Mouse (Mus musculus) erythroblast, embryonic 14.5 days (primary cell): ENCODE results near the gene Uba3. TPM values are rescaled to one million over a fixed set of nuclear protein-coding genes. Genes with fewer than 3 reads are reported as not detected.

Experiments used
- H3K27me3 ChIP-seq: 2 replicates; pipeline ENCODE4 v1.6.1; 2012; ENCODE audit warnings: inconsistent platforms; ENCODE audit not compliant: control insufficient read depth
- H3K36me3 ChIP-seq: 2 replicates; pipeline ENCODE4 v1.6.1; 2012; ENCODE audit warnings: mild to moderate bottlenecking, inconsistent platforms; ENCODE audit not compliant: control insufficient read depth
- H3K4me1 ChIP-seq: 2 replicates; pipeline ENCODE4 v1.6.1; 2012; ENCODE audit warnings: inconsistent platforms; ENCODE audit not compliant: control insufficient read depth
- H3K4me3 ChIP-seq: replicated peaks from 2 replicates; pipeline ENCODE3; 2012; ENCODE audit warnings: moderate library complexity, mild to moderate bottlenecking, inconsistent platforms
- H3K9me3 ChIP-seq: 2 replicates; pipeline ENCODE4 v1.6.1; 2012; ENCODE audit warnings: low read length, inconsistent platforms, mixed read lengths; ENCODE audit not compliant: control insufficient read depth
- GATA1 ChIP-seq: IDR thresholded peaks from 2 replicates; pipeline ENCODE4 v1.6.1; 2012; ENCODE audit warnings: low read length, inconsistent platforms, mixed read lengths
- TAL1 ChIP-seq: IDR thresholded peaks from 3 replicates; pipeline ENCODE4 v1.6.1; 2012; ENCODE audit warnings: low read length, inconsistent platforms, mixed read lengths
- polyA plus RNA-seq: library from polyadenylated mRNA; stranded (reverse); fragments of >175 nt; gene quantifications from 2 replicates; pipeline ENCODE4 v1.2.3, GENCODE M21; 2012

Uba3 gene
- polyA plus RNA-seq, 1 experiment: 0.89 TPM

GRCm38 (mm10) chr6:97220672-97221071, 15.2 kb upstream of the Uba3 start:
- no peak for TF ChIP-seq GATA1
- TF ChIP-seq TAL1: no peak
- Histone ChIP-seq H3K36me3 (peaks cover 37% of the 10 kb centered on the region), H3K4me3 (no peak overlapping the region), H3K9me3 (no peaks in the 10 kb centered on the region), H3K27me3 (no peaks in the 10 kb centered on the region), H3K4me1 (peaks cover 40% of the 10 kb centered on the region)

GRCm38 (mm10) chr6:97216154-97216821, 10.8 kb upstream of the Uba3 start:
- no peaks in the 10 kb centered on the region for H3K9me3 ChIP-seq
- no peaks in the 10 kb centered on the region for H3K27me3 ChIP-seq
- H3K4me1 ChIP-seq: peaks cover 52% of the 10 kb centered on the region
- peaks cover 42% of the 10 kb centered on the region for H3K36me3 ChIP-seq
- H3K4me3 ChIP-seq: no peak overlapping the region
- TF ChIP-seq GATA1 (no peak), TAL1 (no peak)

GRCm38 (mm10) chr6:97211981-97212380, 6.5 kb upstream of the Uba3 start:
- H3K9me3 ChIP-seq: no peaks in the 10 kb centered on the region
- peaks cover 28% of the 10 kb centered on the region for H3K36me3 ChIP-seq
- peaks cover 75% of the 10 kb centered on the region for H3K4me1 ChIP-seq
- peak overlapping the region; percentile 87 for H3K4me3 ChIP-seq
- TF ChIP-seq TAL1 (no peak), GATA1 (no peak)
- no peaks in the 10 kb centered on the region for H3K27me3 ChIP-seq

GRCm38 (mm10) chr6:97210962-97211601, 5.6 kb upstream of the Uba3 start:
- peaks cover 82% of the 10 kb centered on the region for H3K4me1 ChIP-seq
- H3K4me3 ChIP-seq: peak overlapping the region; percentile 87
- H3K27me3 ChIP-seq: no peaks in the 10 kb centered on the region
- TF ChIP-seq TAL1 (no peak), GATA1 (no peak)
- H3K9me3 ChIP-seq: no peaks in the 10 kb centered on the region
- H3K36me3 ChIP-seq: peaks cover 27% of the 10 kb centered on the region

- Histone ChIP-seq H3K36me3 (peaks cover 20% of the 10 kb centered on the region), H3K4me1 (peaks cover 80% of the 10 kb centered on the region), H3K9me3 (no peaks in the 10 kb centered on the region), H3K4me3 (peak within 1 kb of the TSS; percentile 87), H3K27me3 (no peaks in the 10 kb centered on the region)
- TF ChIP-seq TAL1: no peak
- TF ChIP-seq GATA1: no peak
Measured at GRCm38 (mm10) chr6:97210191-97210961, 4.9 kb upstream of the Uba3 start, which contains the start of gene Arl6ip5. Arl6ip5 (plus strand) TSS chr6:97210689.

GRCm38 (mm10) chr6:97209751-97210150, 4.3 kb upstream of the Uba3 start:
- TF ChIP-seq GATA1: no peak
- TF ChIP-seq TAL1: no peak
- H3K4me3 ChIP-seq: no peak overlapping the region
- no peaks in the 10 kb centered on the region for H3K9me3 ChIP-seq
- no peaks in the 10 kb centered on the region for H3K27me3 ChIP-seq
- peaks cover 14% of the 10 kb centered on the region for H3K36me3 ChIP-seq
- H3K4me1 ChIP-seq: peaks cover 78% of the 10 kb centered on the region

- Histone ChIP-seq H3K27me3 (no peaks in the 10 kb centered on the region), H3K9me3 (no peaks in the 10 kb centered on the region), H3K4me1 (peaks cover 78% of the 10 kb centered on the region), H3K36me3 (peaks cover 9% of the 10 kb centered on the region), H3K4me3 (no peak overlapping the region)
- TF ChIP-seq TAL1 (no peak), GATA1 (no peak)
Measured at GRCm38 (mm10) chr6:97209201-97209600, 3.8 kb upstream of the Uba3 start.

GRCm38 (mm10) chr6:97208406-97208805, 3.0 kb upstream of the Uba3 start:
- no peaks in the 10 kb centered on the region for H3K9me3 ChIP-seq
- H3K36me3 ChIP-seq: peaks cover 4% of the 10 kb centered on the region
- TF ChIP-seq GATA1 (no peak), TAL1 (no peak)
- H3K4me3 ChIP-seq: no peak overlapping the region
- H3K27me3 ChIP-seq: no peaks in the 10 kb centered on the region
- peaks cover 79% of the 10 kb centered on the region for H3K4me1 ChIP-seq

- peaks cover 74% of the 10 kb centered on the region for H3K4me1 ChIP-seq
- H3K36me3 ChIP-seq: peaks cover 4% of the 10 kb centered on the region
- no peaks in the 10 kb centered on the region for H3K9me3 ChIP-seq
- H3K4me3 ChIP-seq: no peak overlapping the region
- TF ChIP-seq GATA1: peak; percentile 98
- no peak for TF ChIP-seq TAL1
- no peaks in the 10 kb centered on the region for H3K27me3 ChIP-seq
Measured at GRCm38 (mm10) chr6:97207085-97207484, 1.6 kb upstream of the Uba3 start.
